Mouse (Mus musculus) C3H10T1/2 (cell line): Measurements from ENCODE around the gene Gm21970. TPM values are rescaled to one million over a fixed set of nuclear protein-coding genes. Genes with fewer than 3 reads are reported as not detected.

Experiments used
- polyA plus RNA-seq, 2 experiments: library from polyadenylated mRNA; unstranded; fragments of >200 nt; fragmentation: generic; extraction: Trizol; gene quantifications; one replicate each; pipeline ENCODE4 v1.2.1; 2012; ENCODE audit warnings: missing spikeins in 2 of 2

Gm21970 gene
- polyA plus RNA-seq, result under 1 TPM in 1 of 2 experiments, not detected in 1; 0.12 TPM

DNA sequence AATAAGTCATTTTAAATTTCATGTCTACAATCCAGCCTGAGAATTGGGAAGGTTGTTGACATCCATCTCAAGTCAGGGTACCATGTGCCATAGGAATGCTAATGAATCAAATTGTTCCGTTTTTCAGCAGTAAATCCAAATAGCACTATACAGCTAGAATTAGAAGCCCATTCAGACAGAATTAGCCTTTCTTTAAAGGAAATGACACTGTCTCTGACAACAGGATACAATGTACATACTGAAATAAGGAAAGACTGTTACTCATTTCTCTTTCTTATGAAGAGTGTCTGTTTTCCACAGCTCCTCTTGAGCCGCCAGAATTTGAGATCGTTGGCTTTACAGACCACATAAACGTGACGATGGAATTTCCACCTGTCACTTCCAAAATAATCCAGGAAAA is at the start of gene Gm21970:
Gene Gm21970, plus strand, starts transcription at position 301 of the 400 bp plus-strand sequence.

GRCm38 (mm10) chr16:91372577-91373472 is 18.7 kb upstream of the Gm21970 start, which contains the start of gene Ifnar2:
Ifnar2 (plus strand) TSS chr16:91372783.

GRCm38 (mm10) chr16:91405640-91406584 is 14.4 kb downstream of the Gm21970 start, which contains the start of gene Il10rb:
Il10rb (plus strand) TSS chr16:91406164.

Other genes with a start within 250 kb of the Gm21970 start
- gene Olig2, start 166.3 kb upstream of the Gm21970 start, polyA plus RNA-seq, result not detected
- not detected for gene Olig1, start 121.9 kb upstream of the Gm21970 start, polyA plus RNA-seq
- gene Ifnar2, start 18.9 kb upstream of the Gm21970 start, polyA plus RNA-seq, result 10 to 100 TPM; 19.3 to 61.3 TPM
- gene Il10rb, start 14.4 kb downstream of the Gm21970 start, polyA plus RNA-seq, result 10 to 100 TPM in 1 of 2 experiments, 1 to 10 TPM in 1; 3.7 to 18.8 TPM
- 10 to 100 TPM in 1 of 2 experiments, 1 to 10 TPM in 1; 2.6 to 31.0 TPM for gene Ifnar1, start 93.5 kb downstream of the Gm21970 start, polyA plus RNA-seq
- 10 to 100 TPM in 1 of 2 experiments, 1 to 10 TPM in 1; 6.6 to 40.8 TPM for gene Ifngr2, start 155.4 kb downstream of the Gm21970 start, polyA plus RNA-seq
- 10 to 100 TPM in 1 of 2 experiments, 1 to 10 TPM in 1; 2.6 to 17.6 TPM for gene Tmem50b, start 206.1 kb downstream of the Gm21970 start, polyA plus RNA-seq
- gene Dnajc28, start 227.3 kb downstream of the Gm21970 start, polyA plus RNA-seq, result 1 to 10 TPM in 1 of 2 experiments, under 1 TPM in 1; 0.04 to 2.2 TPM